Mouse (Mus musculus) intestine, embryonic 15.5 days (tissue): ENCODE measurements around the gene Hoxd11. TPM values are rescaled to one million over a fixed set of nuclear protein-coding genes. Genes with fewer than 3 reads are reported as not detected.

Experiments
- ATAC-seq: fragments of 200-750 bp; cut with Nextera tagmentation; 2 replicates; pipeline ENCODE4 v1.8.0; 2017; ENCODE audit warnings: moderate TSS enrichment, moderate library complexity
- H3K27ac ChIP-seq: fragments of 300-500 bp; sonication (generic); 2 replicates; pipeline ENCODE4 v1.5.1; 2015; ENCODE audit warnings: mild to moderate bottlenecking, inconsistent platforms
- H3K27me3 ChIP-seq: fragments of 300-500 bp; sonication (generic); replicated peaks from 2 replicates; pipeline ENCODE4 v1.6.1; 2015; ENCODE audit warnings: inconsistent platforms
- H3K36me3 ChIP-seq: fragments of 300-500 bp; sonication (generic); 2 replicates; pipeline ENCODE4 v1.6.1; 2015; ENCODE audit warnings: inconsistent platforms
- H3K4me1 ChIP-seq: fragments of 300-500 bp; sonication (generic); replicated peaks from 2 replicates; pipeline ENCODE4 v1.6.1; 2015; ENCODE audit warnings: inconsistent platforms
- H3K4me2 ChIP-seq: fragments of 300-500 bp; sonication (generic); replicated peaks from 2 replicates; pipeline ENCODE4 v1.6.1; 2015; ENCODE audit warnings: mild to moderate bottlenecking, inconsistent platforms
- H3K4me3 ChIP-seq: fragments of 300-500 bp; sonication (generic); replicated peaks from 2 replicates; pipeline ENCODE4 v1.5.1; 2015; ENCODE audit warnings: inconsistent platforms
- H3K9ac ChIP-seq: fragments of 300-500 bp; sonication (generic); 2 replicates; pipeline ENCODE4 v1.6.1; 2015; ENCODE audit warnings: inconsistent platforms
- H3K9me3 ChIP-seq: fragments of 300-500 bp; sonication (generic); 2 replicates; pipeline ENCODE4 v1.6.1; 2016; ENCODE audit warnings: inconsistent platforms
- WGBS: fragments of 180-500 bp; shearing (Covaris S2); methylation state at CpG from one replicate; pipeline ENCODE4 v1.1.7; 2015; 5-methylcytosine and 5-hydroxymethylcytosine counted together
- polyA plus RNA-seq: library from polyadenylated mRNA; unstranded; fragments of >200 nt; fragmentation: Nextera tagmentation; extraction: Ambion mirVana; gene quantifications from 2 replicates; pipeline ENCODE4 v1.2.1, GENCODE M21; 2015

The Hoxd11 gene
- polyA plus RNA-seq, 1 experiment from 2014 or later: 2.3 TPM

DNA sequence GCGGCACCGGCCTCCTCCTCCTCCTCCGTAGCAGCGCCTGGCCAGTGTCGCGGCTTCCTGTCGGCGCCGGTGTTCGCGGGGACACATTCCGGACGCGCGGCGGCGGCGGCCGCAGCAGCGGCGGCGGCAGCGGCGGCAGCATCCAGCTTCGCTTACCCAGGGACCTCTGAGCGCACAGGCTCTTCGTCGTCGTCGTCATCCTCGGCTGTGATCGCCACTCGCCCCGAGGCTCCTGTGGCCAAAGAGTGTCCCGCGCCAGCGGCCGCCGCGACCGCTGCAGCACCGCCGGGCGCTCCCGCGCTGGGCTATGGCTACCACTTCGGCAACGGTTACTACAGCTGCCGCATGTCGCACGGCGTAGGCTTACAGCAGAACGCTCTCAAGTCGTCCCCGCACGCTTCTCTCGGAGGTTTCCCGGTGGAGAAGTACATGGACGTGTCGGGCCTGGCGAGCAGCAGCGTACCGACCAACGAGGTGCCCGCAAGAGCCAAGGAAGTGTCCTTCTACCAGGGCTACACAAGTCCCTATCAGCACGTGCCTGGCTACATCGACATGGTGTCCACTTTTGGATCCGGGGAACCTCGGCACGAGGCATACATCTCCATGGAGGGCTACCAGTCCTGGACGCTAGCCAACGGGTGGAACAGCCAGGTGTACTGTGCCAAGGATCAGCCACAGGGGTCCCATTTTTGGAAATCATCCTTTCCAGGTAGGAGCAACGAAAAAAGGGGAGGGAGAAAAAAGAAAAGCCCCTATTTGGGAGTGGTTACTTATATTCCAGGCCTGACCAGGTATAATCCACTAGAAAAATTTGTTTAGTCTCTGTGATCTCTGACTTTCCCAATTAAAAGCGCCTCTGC lies 10.8 kb upstream of the Hoxd11 start:
- H3K9ac ChIP-seq: no peak overlapping the region
- ATAC-seq: peak; percentile 69

GRCm38 (mm10) chr2:74669230-74669578 lies 10.2 kb upstream of the Hoxd11 start:
- Histone ChIP-seq H3K4me1 (peaks cover 14% of the 10 kb centered on the region), H3K9me3 (no peaks in the 10 kb centered on the region), H3K4me3 (no peak overlapping the region), H3K36me3 (no peaks in the 10 kb centered on the region), H3K9ac (no peak overlapping the region), H3K27ac (no peak overlapping the region), H3K27me3 (peaks cover 86% of the 10 kb centered on the region), H3K4me2 (no peak overlapping the region)
- no peak for ATAC-seq
- 1% methylated on average over 3 of the region's 3 CpGs for WGBS

More for the DNA sequence above, 10.8 kb upstream of the Hoxd11 start:
- no peak overlapping the region for H3K27ac ChIP-seq
- under 1% methylated on average over 59 of the region's 74 CpGs for WGBS
- H3K4me1 ChIP-seq: peaks cover 14% of the 10 kb centered on the region
- no peaks in the 10 kb centered on the region for H3K9me3 ChIP-seq
- H3K4me2 ChIP-seq: peak overlapping the region; percentile 87
- peak overlapping the region; percentile 43 for H3K4me3 ChIP-seq
- no peaks in the 10 kb centered on the region for H3K36me3 ChIP-seq
- peaks cover 86% of the 10 kb centered on the region for H3K27me3 ChIP-seq

DNA sequence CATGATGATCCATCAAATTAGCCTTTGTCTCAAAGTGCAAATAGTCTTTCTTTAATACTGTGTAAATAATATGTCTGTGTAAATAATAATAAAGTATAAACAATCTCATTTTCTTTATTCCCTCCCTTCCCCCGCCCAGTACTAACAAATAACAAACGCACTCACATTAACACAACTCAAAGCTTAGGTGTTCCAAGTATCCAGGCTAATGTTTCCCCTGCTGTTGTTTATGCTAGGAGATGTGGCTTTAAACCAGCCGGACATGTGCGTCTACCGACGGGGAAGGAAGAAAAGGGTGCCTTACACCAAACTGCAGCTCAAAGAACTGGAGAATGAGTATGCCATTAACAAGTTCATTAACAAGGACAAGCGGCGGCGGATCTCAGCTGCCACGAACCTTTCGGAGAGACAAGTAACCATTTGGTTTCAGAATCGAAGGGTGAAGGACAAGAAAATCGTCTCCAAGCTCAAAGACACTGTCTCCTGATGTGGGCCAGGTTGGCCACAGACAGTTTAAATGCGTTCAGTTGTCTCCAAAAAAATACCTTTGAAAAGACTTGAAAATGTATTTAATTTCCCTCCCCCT lies 9.6 kb upstream of the Hoxd11 start:
- no peaks in the 10 kb centered on the region for H3K9me3 ChIP-seq
- peaks cover 86% of the 10 kb centered on the region for H3K27me3 ChIP-seq
- no peak for ATAC-seq
- no peak overlapping the region for H3K4me2 ChIP-seq
- H3K27ac ChIP-seq: no peak overlapping the region
- WGBS: 2% methylated on average over 14 of the region's 14 CpGs
- no peaks in the 10 kb centered on the region for H3K36me3 ChIP-seq
- no peak overlapping the region for H3K4me3 ChIP-seq
- H3K4me1 ChIP-seq: peaks cover 14% of the 10 kb centered on the region
- no peak overlapping the region for H3K9ac ChIP-seq

GRCm38 (mm10) chr2:74670632-74671188 lies 8.6 kb upstream of the Hoxd11 start:
- 7% methylated on average over 3 of the region's 3 CpGs for WGBS
- ATAC-seq: no peak
- peaks cover 14% of the 10 kb centered on the region for H3K4me1 ChIP-seq

DNA sequence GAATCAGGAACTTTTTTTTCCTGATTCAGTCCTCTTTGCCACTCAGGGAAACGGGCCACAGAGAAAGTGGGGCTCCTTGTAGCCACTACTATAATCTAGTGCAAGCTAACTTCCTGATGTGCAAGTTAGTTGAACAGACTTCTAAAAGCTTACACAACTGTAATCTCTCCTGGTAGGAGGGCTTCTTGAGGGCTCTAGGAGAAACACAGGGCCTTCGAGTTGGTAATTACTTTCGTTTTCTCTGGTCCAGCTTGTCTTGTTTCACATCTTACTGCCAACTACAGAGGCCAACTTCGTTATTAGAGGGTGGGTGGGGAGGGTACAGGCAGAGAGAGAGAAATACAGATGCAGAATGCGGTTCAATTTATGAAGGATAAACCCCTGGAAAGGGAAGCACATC lies 7.5 kb upstream of the Hoxd11 start:
- 19% methylated on average over 5 of the region's 5 CpGs for WGBS
- Histone ChIP-seq H3K9ac (no peak overlapping the region), H3K4me2 (0 out of 2 replicates have a peak overlapping the region, but pooled peaks have one; percentile 1), H3K27me3 (peaks cover 90% of the 10 kb centered on the region), H3K4me1 (peaks cover 14% of the 10 kb centered on the region), H3K27ac (no peak overlapping the region), H3K4me3 (no peak overlapping the region), H3K36me3 (no peaks in the 10 kb centered on the region), H3K9me3 (no peaks in the 10 kb centered on the region)
- ATAC-seq: no peak

More at GRCm38 (mm10) chr2:74670632-74671188, 8.6 kb upstream of the Hoxd11 start:
- Histone ChIP-seq H3K36me3 (no peaks in the 10 kb centered on the region), H3K27me3 (peaks cover 88% of the 10 kb centered on the region), H3K27ac (no peak overlapping the region), H3K9ac (no peak overlapping the region), H3K4me3 (no peak overlapping the region), H3K4me2 (no peak overlapping the region), H3K9me3 (no peaks in the 10 kb centered on the region)

DNA sequence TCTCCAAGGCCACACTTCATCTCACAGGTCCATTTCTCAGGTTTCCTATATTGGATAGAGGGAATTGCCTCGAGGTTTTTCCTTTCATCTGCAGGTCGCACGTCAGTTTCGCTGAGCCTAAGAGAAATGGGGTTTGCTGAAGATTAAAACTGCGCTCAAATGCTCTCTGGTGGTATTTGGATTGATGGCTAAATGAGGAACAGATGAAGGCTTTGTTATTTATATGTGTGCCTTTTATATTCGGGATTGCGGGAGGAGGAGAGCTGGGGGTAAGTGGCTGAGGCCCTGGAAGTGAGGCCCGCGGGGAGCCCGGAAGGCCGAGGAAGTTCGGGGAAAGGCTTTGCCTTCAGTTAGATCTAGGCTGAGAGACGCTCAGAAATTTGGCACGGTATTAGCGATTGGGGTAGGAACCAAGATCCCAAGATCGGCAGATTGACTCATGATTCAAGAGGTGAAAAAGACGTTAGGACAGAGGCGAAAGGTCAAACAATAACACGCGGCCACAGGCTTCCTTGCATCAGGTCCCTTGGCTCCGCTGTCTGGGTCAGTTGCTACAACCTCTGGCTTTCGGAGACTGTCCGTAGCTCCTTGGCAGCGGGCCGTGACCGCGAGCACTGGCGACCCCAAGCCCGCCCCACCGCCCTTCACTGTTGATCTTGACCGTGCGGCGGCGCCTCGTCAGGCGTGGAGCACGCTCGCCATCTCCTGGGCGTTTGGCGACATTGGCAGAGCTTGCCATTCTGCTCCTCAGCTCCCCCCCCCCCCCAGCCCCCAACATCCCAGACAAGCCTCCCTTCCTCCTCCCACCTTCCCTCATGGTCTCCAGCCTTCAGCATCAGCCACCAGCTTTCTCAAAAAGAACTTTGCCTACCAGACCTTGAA lies 6.6 kb upstream of the Hoxd11 start:
- H3K4me2 ChIP-seq: peak overlapping the region; percentile 64
- peaks cover 91% of the 10 kb centered on the region for H3K27me3 ChIP-seq
- no peak overlapping the region for H3K9ac ChIP-seq
- no peaks in the 10 kb centered on the region for H3K9me3 ChIP-seq
- H3K4me3 ChIP-seq: peak overlapping the region; percentile 28
- H3K36me3 ChIP-seq: no peaks in the 10 kb centered on the region
- peaks cover 14% of the 10 kb centered on the region for H3K4me1 ChIP-seq
- ATAC-seq: peak; percentile 54
- no peak overlapping the region for H3K27ac ChIP-seq
- 5% methylated on average over 40 of the region's 40 CpGs for WGBS

- H3K4me1 ChIP-seq: peaks cover 4% of the 10 kb centered on the region
Observed at GRCm38 (mm10) chr2:74673835-74674425, 5.4 kb upstream of the Hoxd11 start.

DNA sequence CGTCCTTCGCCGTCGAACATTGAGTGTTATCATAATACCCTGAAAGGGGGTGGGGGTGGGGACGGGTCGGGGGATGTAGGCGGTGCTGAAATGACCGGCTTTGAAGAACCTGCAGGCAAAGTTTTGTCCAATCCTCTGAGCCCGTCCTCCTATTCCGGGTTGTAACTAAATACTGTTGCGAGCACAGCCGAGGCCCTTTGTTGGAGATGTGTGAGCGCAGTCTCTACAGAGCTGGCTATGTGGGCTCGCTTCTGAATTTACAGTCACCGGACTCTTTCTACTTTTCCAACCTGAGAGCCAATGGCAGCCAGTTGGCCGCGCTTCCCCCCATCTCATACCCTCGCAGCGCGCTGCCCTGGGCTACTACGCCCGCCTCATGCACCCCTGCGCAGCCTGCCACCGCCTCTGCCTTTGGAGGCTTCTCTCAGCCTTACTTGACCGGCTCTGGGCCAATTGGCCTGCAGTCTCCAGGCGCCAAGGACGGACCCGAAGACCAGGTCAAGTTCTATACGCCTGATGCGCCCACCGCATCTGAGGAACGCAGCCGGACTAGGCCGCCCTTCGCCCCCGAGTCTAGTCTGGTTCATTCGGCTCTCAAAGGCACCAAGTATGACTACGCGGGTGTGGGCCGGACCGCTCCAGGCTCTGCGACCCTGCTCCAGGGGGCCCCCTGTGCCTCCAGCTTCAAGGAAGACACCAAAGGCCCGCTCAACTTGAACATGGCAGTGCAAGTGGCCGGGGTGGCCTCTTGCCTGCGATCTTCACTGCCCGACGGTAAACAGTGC lies 4.3 kb upstream of the Hoxd11 start, which contains the start of gene Hoxd12:
Gene Hoxd12 (plus strand): TSS at position 133 of the 785 bp plus-strand sequence.
- 5% methylated on average over 47 of the region's 47 CpGs for WGBS
- Histone ChIP-seq H3K27ac (no peak within 1 kb of the TSS), H3K4me3 (no peak within 1 kb of the TSS), H3K36me3 (no peaks in the 10 kb centered on the region), H3K9ac (no peak within 1 kb of the TSS), H3K4me2 (no peak within 1 kb of the TSS), H3K9me3 (no peaks in the 10 kb centered on the region), H3K4me1 (peaks cover 6% of the 10 kb centered on the region), H3K27me3 (peaks cover 93% of the 10 kb centered on the region)
- ATAC-seq: no peak

More at GRCm38 (mm10) chr2:74673835-74674425, 5.4 kb upstream of the Hoxd11 start:
- H3K27me3 ChIP-seq: peaks cover 90% of the 10 kb centered on the region
- WGBS: 5% methylated on average over 24 of the region's 24 CpGs
- no peaks in the 10 kb centered on the region for H3K9me3 ChIP-seq
- no peak overlapping the region for H3K27ac ChIP-seq
- no peak overlapping the region for H3K4me2 ChIP-seq
- no peak for ATAC-seq
- H3K4me3 ChIP-seq: no peak overlapping the region
- H3K9ac ChIP-seq: no peak overlapping the region
- H3K36me3 ChIP-seq: no peaks in the 10 kb centered on the region

GRCm38 (mm10) chr2:74675666-74676282 lies 3.6 kb upstream of the Hoxd11 start:
- Histone ChIP-seq H3K27ac (no peak overlapping the region), H3K36me3 (no peaks in the 10 kb centered on the region), H3K9me3 (no peaks in the 10 kb centered on the region), H3K4me3 (no peak overlapping the region), H3K9ac (no peak overlapping the region), H3K4me2 (no peak overlapping the region), H3K27me3 (peaks cover 95% of the 10 kb centered on the region), H3K4me1 (peaks cover 6% of the 10 kb centered on the region)
- WGBS: 8% methylated on average over 24 of the region's 24 CpGs
- no peak for ATAC-seq

GRCm38 (mm10) chr2:74676376-74677052 lies 2.8 kb upstream of the Hoxd11 start:
- ATAC-seq: no peak
- H3K4me2 ChIP-seq: no peak overlapping the region
- no peak overlapping the region for H3K27ac ChIP-seq
- 9% methylated on average over 9 of the region's 9 CpGs for WGBS
- H3K4me1 ChIP-seq: peaks cover 6% of the 10 kb centered on the region
- H3K9ac ChIP-seq: no peak overlapping the region
- no peaks in the 10 kb centered on the region for H3K36me3 ChIP-seq
- no peaks in the 10 kb centered on the region for H3K9me3 ChIP-seq
- H3K27me3 ChIP-seq: peaks cover 97% of the 10 kb centered on the region
- no peak overlapping the region for H3K4me3 ChIP-seq
